Mouse (Mus musculus) CH12.LX (cell line): Measurements from ENCODE around the gene Prim2. TPM values are rescaled to one million over a fixed set of nuclear protein-coding genes. Genes with fewer than 3 reads are reported as not detected.

Experiments used
- DNase-seq: peaks from one replicate; pipeline ENCODE4 v3.0.0-alpha.2; 2013; ENCODE audit errors: extremely low read depth
- H3K27ac ChIP-seq: 2 replicates; pipeline ENCODE4 v1.5.1; 2012; ENCODE audit warnings: low read depth, mild to moderate bottlenecking, control low read depth, moderate library complexity; ENCODE audit not compliant: insufficient read depth
- H3K27me3 ChIP-seq: replicated peaks from 2 replicates; pipeline ENCODE3; 2012; ENCODE audit warnings: inconsistent platforms
- H3K36me3 ChIP-seq, 2 experiments: replicated peaks in 1 of 2; 2 replicates each; pipeline versions ENCODE3 to v1.6.1; 2012; ENCODE audit warnings: inconsistent platforms in 1 of 2, low read length in 1 of 2, mild to moderate bottlenecking in 1 of 2, mixed read lengths in 1 of 2, moderate library complexity in 1 of 2; ENCODE audit not compliant: control insufficient read depth in 1 of 2, insufficient read depth in 1 of 2
- H3K4me1 ChIP-seq, 2 experiments: 2 replicates each; pipeline ENCODE4 v1.6.1; 2012; ENCODE audit warnings: inconsistent platforms in 1 of 2, moderate library complexity in 1 of 2; ENCODE audit not compliant: insufficient read depth in 2 of 2, control insufficient read depth in 1 of 2
- H3K4me2 ChIP-seq: 2 replicates; pipeline ENCODE4 v1.6.1; 2012; ENCODE audit warnings: low read depth, mild to moderate bottlenecking, control low read depth; ENCODE audit not compliant: poor library complexity, insufficient read depth, severe bottlenecking
- H3K4me3 ChIP-seq, 3 experiments: fragments of 150-350 bp in 1 of 3; sonication (generic) in 1 of 3; replicated peaks in 1 of 3; 2 replicates each; pipeline versions ENCODE3 to v1.5.1; 2011 to 2012; ENCODE audit warnings: low read depth in 2 of 3, low read length in 2 of 3, mild to moderate bottlenecking in 2 of 3, moderate library complexity in 2 of 3, control low read depth in 1 of 3, improper control_type of control experiment in 1 of 3, inconsistent platforms in 1 of 3, mixed read lengths in 1 of 3; ENCODE audit not compliant: poor library complexity in 1 of 3
- H3K79me2 ChIP-seq: replicated peaks from 2 replicates; pipeline ENCODE4 v1.6.1; 2012; ENCODE audit warnings: mild to moderate bottlenecking, moderate library complexity; ENCODE audit not compliant: control insufficient read depth, poor library complexity, insufficient read depth, severe bottlenecking; ENCODE audit errors: extremely low read depth
- H3K9ac ChIP-seq: 2 replicates; pipeline ENCODE4 v1.6.1; 2012; ENCODE audit warnings: low read depth, mild to moderate bottlenecking, control low read depth, moderate library complexity; ENCODE audit not compliant: insufficient read depth
- H3K9me3 ChIP-seq: replicated peaks from 2 replicates; pipeline ENCODE3; 2012; ENCODE audit warnings: low read length, inconsistent platforms, mixed read lengths
- BHLHE40 ChIP-seq: IDR thresholded peaks from 2 replicates; pipeline ENCODE4 v1.6.1; 2011; ENCODE audit warnings: mild to moderate bottlenecking, low read depth, low read length, improper control_type of control experiment
- CHD2 ChIP-seq: IDR thresholded peaks from 2 replicates; pipeline ENCODE4 v1.6.1; 2011; ENCODE audit warnings: low read length, improper control_type of control experiment
- CTCF ChIP-seq, 2 experiments: IDR thresholded peaks in 1 of 2; conservative IDR thresholded peaks in 1 of 2; 2 replicates each; pipeline ENCODE4 v1.5.1; 2011 to 2012; ENCODE audit warnings: low read depth in 2 of 2, low read length in 2 of 2, improper control_type of control experiment in 1 of 2, inconsistent platforms in 1 of 2, mild to moderate bottlenecking in 1 of 2, moderate library complexity in 1 of 2
- E2F4 ChIP-seq: IDR thresholded peaks from 2 replicates; pipeline ENCODE4 v1.6.1; 2011; ENCODE audit warnings: low read depth, low read length, improper control_type of control experiment; ENCODE audit not compliant: insufficient replicate concordance
- ELF1 ChIP-seq: IDR thresholded peaks from 2 replicates; pipeline ENCODE4 v1.6.1; 2014; ENCODE audit warnings: low read depth, mild to moderate bottlenecking, inconsistent platforms, low read length, improper control_type of control experiment
- HCFC1 ChIP-seq: IDR thresholded peaks from 2 replicates; pipeline ENCODE4 v1.6.1; 2012; ENCODE audit warnings: low read depth, mild to moderate bottlenecking, inconsistent platforms, low read length, improper control_type of control experiment
- JUND ChIP-seq: conservative IDR thresholded peaks from 2 replicates; pipeline ENCODE4 v1.6.1; 2011; ENCODE audit warnings: low read depth, low read length, improper control_type of control experiment
- MAFK ChIP-seq: IDR thresholded peaks from 2 replicates; pipeline ENCODE4 v1.6.1; 2011; ENCODE audit warnings: low read length, improper control_type of control experiment; ENCODE audit not compliant: insufficient replicate concordance
- MAX ChIP-seq: IDR thresholded peaks from 2 replicates; pipeline ENCODE4 v1.6.1; 2011; ENCODE audit warnings: low read length, improper control_type of control experiment
- MAZ ChIP-seq: IDR thresholded peaks from 2 replicates; pipeline ENCODE4 v1.6.1; 2012; ENCODE audit warnings: low read depth, mild to moderate bottlenecking, inconsistent platforms, low read length, improper control_type of control experiment, moderate library complexity
- MEF2A ChIP-seq: IDR thresholded peaks from 2 replicates; pipeline ENCODE4 v1.6.1; 2014; ENCODE audit warnings: low read depth, mild to moderate bottlenecking, inconsistent platforms, low read length, improper control_type of control experiment, borderline replicate concordance
- MYC ChIP-seq: IDR thresholded peaks from 2 replicates; pipeline ENCODE4 v1.6.1; 2011; ENCODE audit warnings: low read depth, mild to moderate bottlenecking, improper control_type of control experiment, low read length
- NELFE ChIP-seq: IDR thresholded peaks from 2 replicates; pipeline ENCODE4 v1.6.1; 2011; ENCODE audit warnings: low read depth, low read length, improper control_type of control experiment
- NRF1 ChIP-seq: IDR thresholded peaks from 2 replicates; pipeline ENCODE4 v1.6.1; 2014; ENCODE audit warnings: low read depth, mild to moderate bottlenecking, inconsistent platforms, low read length, improper control_type of control experiment, moderate library complexity
- PAX5 ChIP-seq: IDR thresholded peaks from 2 replicates; pipeline ENCODE4 v1.6.1; 2012; ENCODE audit warnings: low read length, inconsistent platforms, mixed read lengths
- POLR2AphosphoS2 ChIP-seq: IDR thresholded peaks from 2 replicates; pipeline ENCODE4 v1.6.1; 2011; ENCODE audit warnings: low read depth, low read length, improper control_type of control experiment
- RAD21 ChIP-seq: IDR thresholded peaks from 2 replicates; pipeline ENCODE4 v1.6.1; 2011; ENCODE audit warnings: low read depth, mild to moderate bottlenecking, low read length, improper control_type of control experiment, moderate library complexity
- RCOR1 ChIP-seq: conservative IDR thresholded peaks from 2 replicates; pipeline ENCODE4 v1.6.1; 2012; ENCODE audit warnings: low read depth, mild to moderate bottlenecking, inconsistent platforms, low read length, improper control_type of control experiment
- SIN3A ChIP-seq: IDR thresholded peaks from 2 replicates; pipeline ENCODE4 v1.6.1; 2012; ENCODE audit warnings: low read length, improper control_type of control experiment, inconsistent platforms
- SMC3 ChIP-seq: IDR thresholded peaks from 2 replicates; pipeline ENCODE4 v1.6.1; 2011; ENCODE audit warnings: low read depth, low read length, improper control_type of control experiment
- TBP ChIP-seq: conservative IDR thresholded peaks from 2 replicates; pipeline ENCODE4 v1.6.1; 2011; ENCODE audit warnings: low read depth, low read length, improper control_type of control experiment
- TCF12 ChIP-seq: IDR thresholded peaks from 2 replicates; pipeline ENCODE4 v1.6.1; 2014; ENCODE audit warnings: low read depth, mild to moderate bottlenecking, inconsistent platforms, low read length, improper control_type of control experiment
- USF1 ChIP-seq: IDR thresholded peaks from 2 replicates; pipeline ENCODE4 v1.6.1; 2014; ENCODE audit warnings: low read depth, mild to moderate bottlenecking, inconsistent platforms, low read length, improper control_type of control experiment
- ZMIZ1 ChIP-seq: IDR thresholded peaks from 2 replicates; pipeline ENCODE4 v1.6.1; 2012; ENCODE audit warnings: low read depth, mild to moderate bottlenecking, inconsistent platforms, low read length, improper control_type of control experiment
- ZNF384 ChIP-seq: IDR thresholded peaks from 2 replicates; pipeline ENCODE4 v1.6.1; 2012; ENCODE audit warnings: low read depth, low read length, improper control_type of control experiment, inconsistent platforms
- dilution Hi-C: fragments of 300-500 bp; cut with MboI; formaldehyde crosslinking; loops from 2 replicates; pipeline ENCODE4 v1.14.3; 2020; ENCODE audit warnings: low sequenced_read_pairs; ENCODE audit not compliant: extremely low pct_unique_long_range_greater_than_20kb, extremely low pct_ligation_motif_present
- in situ Hi-C: fragments of 300-500 bp; cut with MboI; formaldehyde crosslinking; loops from 3 replicates; pipeline ENCODE4 v1.14.3; 2019; ENCODE audit warnings: low sequenced_read_pairs, low pct_ligation_motif_present, low pct_unique_long_range_greater_than_20kb, mixed read lengths
- polyA plus RNA-seq: library from polyadenylated mRNA; unstranded; fragments of >175 nt; gene quantifications from 2 replicates; pipeline ENCODE4 v1.2.1, GENCODE M21; 2012; ENCODE audit warnings: low read depth; ENCODE audit not compliant: insufficient read length
- total RNA-seq, 2 experiments: library from RNA; depleted of rRNA; stranded (reverse); fragments of 300-350 nt in 1 of 2; fragments of >200 nt in 1 of 2; gene quantifications; 2 replicates each; pipeline ENCODE4 v1.2.3; 2012 to 2014

Gene Prim2
- total and polyA plus RNA-seq, 3 experiments = 41.3 to 72.6 (median 51.7) TPM

- in situ Hi-C loops = loop anchor here (10.0 kb wide), 2 partner anchors 64 to 284 kb away; no protein-coding TSS in a partner anchor
- Histone ChIP-seq H3K27me3 (peaks cover 5% of the 10 kb centered on the region), H3K27ac (no peak overlapping the region), H3K4me3 (no peak overlapping the region), H3K4me2 (no peak overlapping the region), H3K4me1 (no peaks in the 10 kb centered on the region), H3K79me2 (no peaks in the 10 kb centered on the region), H3K36me3 (no peaks in the 10 kb centered on the region), H3K9ac (no peak overlapping the region), H3K9me3 (peaks cover 9% of the 10 kb centered on the region)
- DNase-seq = no peak
- dilution Hi-C loops = no loop called here
- TF ChIP-seq HCFC1 (no peak), ELF1 (no peak), MAX (no peak), RAD21 (no peak), MYC (no peak), PAX5 (no peak), CHD2 (no peak), USF1 (no peak), CTCF (conservative IDR thresholded peaks at IDR 0.05 in 1 of 2, IDR thresholded peaks at IDR 0.05 in 1 of 2; ENCODE audit: low read depth in 2 of 2, low read length in 2 of 2) (no peak), POLR2AphosphoS2 (no peak), TBP (no peak), JUND (no peak), NELFE (no peak), MAZ (no peak), NRF1 (no peak)
Observed at GRCm38 (mm10) chr1:33680890-33681289, 11.3 kb upstream of the Prim2 start.

GRCm38 (mm10) chr1:33680435-33680834 lies 10.8 kb upstream of the Prim2 start:
- in situ Hi-C loops (loop anchor here (10.0 kb wide), 2 partner anchors 64 to 284 kb away; no protein-coding TSS in a partner anchor), dilution Hi-C loops (no loop called here)
- DNase-seq = no peak
- no peaks in the 10 kb centered on the region for H3K4me1 ChIP-seq
- H3K4me2 ChIP-seq = no peak overlapping the region
- H3K27ac ChIP-seq = no peak overlapping the region
- H3K9me3 ChIP-seq = peaks cover 6% of the 10 kb centered on the region
- no peak overlapping the region for H3K9ac ChIP-seq
- no peaks in the 10 kb centered on the region for H3K79me2 ChIP-seq
- TF ChIP-seq MEF2A (no peak), MAFK (no peak), MAZ (no peak), SIN3A (no peak), E2F4 (no peak), TBP (no peak), SMC3 (no peak), POLR2AphosphoS2 (no peak), TCF12 (no peak), PAX5 (no peak), ZNF384 (no peak), CHD2 (no peak), NRF1 (no peak), ZMIZ1 (no peak), NELFE (no peak), USF1 (no peak), RCOR1 (no peak), MAX (no peak), BHLHE40 (no peak)
- peaks cover 5% of the 10 kb centered on the region for H3K27me3 ChIP-seq
- no peak overlapping the region for H3K4me3 ChIP-seq
- H3K36me3 ChIP-seq = no peaks in the 10 kb centered on the region
